15 mouse cellular contexts compared by ENCODE assay signal in genomic region chr15:5537432-5537831, GRCm38 (mm10).
"Had no signal": no experiment of that assay in that cellular context is flagged by ENCODE, and none has a peak within 500 bp of the region (broad histone marks: within the 10 kb centered on the region; RNA-seq: fewer than 3 reads in every experiment).

No protein-coding gene starts in this region.

- ATAC-seq: liver, postnatal 0 days had no signal

- H3K27me3 ChIP-seq: limb, embryonic 12.5 days; liver, embryonic 13.5 days; lung, embryonic 15.5 days; midbrain, embryonic 12.5 days; neural tube, embryonic 15.5 days had no signal

- H3K27ac ChIP-seq: layer of hippocampus, adult 2 months; limb, embryonic 12.5 days; liver, embryonic 13.5 days; lung, embryonic 15.5 days; macrophage; midbrain, embryonic 12.5 days; neural tube, embryonic 15.5 days had no signal

- H3K36me3 ChIP-seq: limb, embryonic 12.5 days; liver, embryonic 13.5 days; lung, embryonic 15.5 days; midbrain, embryonic 12.5 days; neural tube, embryonic 15.5 days had no signal

- H3K4me3 ChIP-seq: layer of hippocampus, adult 2 months; limb, embryonic 12.5 days; liver, embryonic 13.5 days; lung, embryonic 15.5 days; midbrain, embryonic 12.5 days; neural tube, embryonic 15.5 days had no signal

- DNase-seq: kidney, adult 8-10 months; kidney, postnatal 4 days; liver; liver, embryonic 13.5 days; liver, postnatal 0 days; lung, postnatal 14 days; right cerebral cortex, adult 18-20 months; right cerebral cortex, postnatal 25 days; thymus, postnatal 14 days had no signal

- H3K9me3 ChIP-seq: limb, embryonic 12.5 days; liver, embryonic 13.5 days; lung, embryonic 15.5 days; midbrain, embryonic 12.5 days; neural tube, embryonic 15.5 days had no signal

- H3K4me1 ChIP-seq: limb, embryonic 12.5 days; liver, embryonic 13.5 days; lung, embryonic 15.5 days; midbrain, embryonic 12.5 days; neural tube, embryonic 15.5 days had no signal
